Comparison of ENCODE assay signal across 29 mouse cellular contexts in genomic region chr11:87310309-87310708, GRCm38 (mm10). TPM values are rescaled to one million over a fixed set of nuclear protein-coding genes. Genes with fewer than 3 reads are reported as not detected.
DNase-seq lines count a peak whose midpoint lies in the region; ATAC-seq and TF ChIP-seq lines count a peak whose summit lies in the region.
"Had no signal": no experiment of that assay in that cellular context is flagged by ENCODE, and none has a peak within 500 bp of the region (broad histone marks: within the 10 kb centered on the region; RNA-seq: fewer than 3 reads in every experiment).

No protein-coding gene starts in this region.

- H3K4me2 ChIP-seq in heart, embryonic 14.5 days (ENCODE audit: low read length) = 0 out of 2 replicates have a peak overlapping the region, but pooled peaks have one; percentile 11
- H3K4me2 ChIP-seq in liver, embryonic 12.5 days = peak overlapping the region; percentile 8; the same call in 1 of the 2 replicates
- H3K4me2 ChIP-seq in liver, postnatal 0 days (ENCODE audit: low read depth, low read length) = no peak overlapping the region
- H3K4me2 ChIP-seq in forebrain, embryonic 14.5 days (ENCODE audit: low read length) = no peak overlapping the region
- H3K4me2 ChIP-seq: forebrain, embryonic 15.5 days; heart, embryonic 11.5 days; hindbrain, embryonic 12.5 days; intestine, embryonic 15.5 days; limb, embryonic 15.5 days; midbrain, embryonic 12.5 days; neural tube, embryonic 13.5 days; stomach, embryonic 15.5 days had no signal

- H3K79me3 ChIP-seq in C2C12 (ENCODE audit: low read depth) = no peaks in the 10 kb centered on the region

- no peaks in the 10 kb centered on the region for H3K36me3 ChIP-seq in heart, embryonic 14.5 days (ENCODE audit: control insufficient read depth, insufficient read depth, low read length)
- no peaks in the 10 kb centered on the region for H3K36me3 ChIP-seq in liver, embryonic 12.5 days
- no peaks in the 10 kb centered on the region for H3K36me3 ChIP-seq in liver, postnatal 0 days (replicated peaks; ENCODE audit: insufficient read depth, low read length)
- H3K36me3 ChIP-seq in C2C12 (ENCODE audit: control insufficient read depth, insufficient read depth) = no peaks in the 10 kb centered on the region
- no peaks in the 10 kb centered on the region for H3K36me3 ChIP-seq in forebrain, embryonic 14.5 days (ENCODE audit: control insufficient read depth, insufficient read depth, low read length)
- H3K36me3 ChIP-seq: forebrain, embryonic 15.5 days; hindbrain, embryonic 12.5 days; intestine, embryonic 15.5 days; limb, embryonic 10.5 days; limb, embryonic 15.5 days; midbrain, embryonic 12.5 days; neural tube, embryonic 13.5 days; stomach, embryonic 15.5 days had no signal

- no peaks in the 10 kb centered on the region for H3K9me3 ChIP-seq in heart, embryonic 14.5 days (ENCODE audit: control insufficient read depth, low read length)
- no peaks in the 10 kb centered on the region for H3K9me3 ChIP-seq in liver, embryonic 12.5 days (replicated peaks)
- no peaks in the 10 kb centered on the region for H3K9me3 ChIP-seq in liver, postnatal 0 days (ENCODE audit: low read length)
- no peaks in the 10 kb centered on the region for H3K9me3 ChIP-seq in forebrain, embryonic 14.5 days (replicated peaks; ENCODE audit: control insufficient read depth, low read length)
- H3K9me3 ChIP-seq: forebrain, embryonic 15.5 days; hindbrain, embryonic 12.5 days; intestine, embryonic 15.5 days; limb, embryonic 10.5 days; limb, embryonic 15.5 days; megakaryocyte, embryonic 14.5 days; midbrain, embryonic 12.5 days; neural tube, embryonic 13.5 days; stomach, embryonic 15.5 days had no signal

- no peak for TF ChIP-seq POLR2A in embryonic fibroblast, embryonic 13.5 days (IDR thresholded peaks at IDR 0.05; ENCODE audit: low read depth, low read length)

- ATAC-seq in heart, embryonic 14.5 days (ENCODE audit: insufficient number of reproducible peaks, insufficient read depth, low FRiP score, low read depth) = no peak
- ATAC-seq in liver, embryonic 12.5 days = no peak
- ATAC-seq in liver, postnatal 0 days = no peak
- ATAC-seq in forebrain, embryonic 14.5 days = no peak
- ATAC-seq: activated CD4-positive, CD25-positive, alpha-beta regulatory T cell, adult 4 months; CD4-positive, CD25-positive, alpha-beta regulatory T cell, adult 4 months; forebrain, embryonic 15.5 days; hindbrain, postnatal 0 days; intestine, embryonic 15.5 days had no signal

- H3K27me3 ChIP-seq in heart, embryonic 14.5 days (ENCODE audit: control insufficient read depth, insufficient read depth, low read length) = no peaks in the 10 kb centered on the region
- H3K27me3 ChIP-seq in liver, embryonic 12.5 days (replicated peaks) = no peaks in the 10 kb centered on the region
- H3K27me3 ChIP-seq in liver, postnatal 0 days (ENCODE audit: insufficient read depth, low read length) = no peaks in the 10 kb centered on the region
- no peaks in the 10 kb centered on the region for H3K27me3 ChIP-seq in C2C12 (ENCODE audit: control insufficient read depth, insufficient read depth, insufficient read length)
- H3K27me3 ChIP-seq in forebrain, embryonic 14.5 days (replicated peaks; ENCODE audit: control insufficient read depth, insufficient read depth, low read length) = no peaks in the 10 kb centered on the region
- H3K27me3 ChIP-seq: forebrain, embryonic 15.5 days; hindbrain, embryonic 12.5 days; intestine, embryonic 15.5 days; limb, embryonic 15.5 days; midbrain, embryonic 12.5 days; neural tube, embryonic 13.5 days; stomach, embryonic 15.5 days had no signal

- intact Hi-C loops in heart, postnatal 25 days (cut with DNase I) = no loop called here

- H3K79me2 ChIP-seq in C2C12 (ENCODE audit: control insufficient read depth, insufficient read depth) = no peaks in the 10 kb centered on the region

- no peak for TF ChIP-seq EP300 in liver, postnatal 0 days (IDR thresholded peaks at IDR 0.05; ENCODE audit: low read depth)

- DNase-seq in heart, postnatal 25 days (ENCODE audit: low spot score) = no peak
- DNase-seq in liver, postnatal 0 days = no peak
- no peak for DNase-seq in right cerebral cortex, postnatal 4 days
- no peak for DNase-seq in forebrain, embryonic 14.5 days (ENCODE audit: low spot score)
- DNase-seq: adrenal gland, adult 8-10 months; cerebellum, adult 9-10 months; cerebellum, postnatal 36 days; kidney, adult 2 months; kidney, postnatal 4 days; layer of hippocampus, adult 9-11 months; lung, postnatal 4 days; right cerebral cortex, postnatal 14 days had no signal

- H3K9ac ChIP-seq in heart, embryonic 14.5 days (ENCODE audit: low read length) = no peak overlapping the region
- no peak overlapping the region for H3K9ac ChIP-seq in liver, embryonic 12.5 days
- H3K9ac ChIP-seq in liver, postnatal 0 days (replicated peaks) = no peak overlapping the region
- no peak overlapping the region for H3K9ac ChIP-seq in forebrain, embryonic 14.5 days (ENCODE audit: low read length)
- H3K9ac ChIP-seq: forebrain, embryonic 15.5 days; hindbrain, embryonic 12.5 days; intestine, embryonic 15.5 days; limb, embryonic 15.5 days; midbrain, embryonic 12.5 days; neural tube, embryonic 13.5 days; stomach, embryonic 15.5 days had no signal

- peaks cover 8 to 27% of the 10 kb centered on the region in 2 experiments for H3K4me1 ChIP-seq in heart, embryonic 14.5 days (ENCODE audit: control insufficient read depth in 2 of 2, insufficient read depth in 2 of 2, low read length in 2 of 2)
- peaks cover 21% of the 10 kb centered on the region for H3K4me1 ChIP-seq in liver, embryonic 12.5 days
- no peaks in the 10 kb centered on the region for H3K4me1 ChIP-seq in liver, postnatal 0 days (ENCODE audit: insufficient read depth)
- peaks cover 12% of the 10 kb centered on the region for H3K4me1 ChIP-seq in embryonic fibroblast, embryonic 13.5 days (ENCODE audit: control insufficient read depth, insufficient read depth, low read length)
- H3K4me1 ChIP-seq in forebrain, embryonic 14.5 days (ENCODE audit: control insufficient read depth, insufficient read depth, low read length) = no peaks in the 10 kb centered on the region
- H3K4me1 ChIP-seq: hindbrain, embryonic 12.5 days; intestine, embryonic 15.5 days; limb, embryonic 10.5 days; limb, embryonic 15.5 days; midbrain, embryonic 12.5 days; neural tube, embryonic 13.5 days; stomach, embryonic 15.5 days had no signal

- 46% methylated on average over 2 of the region's 2 CpGs for WGBS in heart, embryonic 14.5 days
- WGBS in liver, embryonic 12.5 days (ENCODE audit: insufficient replicate concordance) = 79% methylated on average over 2 of the region's 2 CpGs
- 68% methylated on average over 2 of the region's 2 CpGs for WGBS in liver, postnatal 0 days (ENCODE audit: insufficient replicate concordance)
- WGBS in forebrain, embryonic 14.5 days = 94% methylated on average over 2 of the region's 2 CpGs

- H3ac ChIP-seq in C2C12 (ENCODE audit: control insufficient read depth, insufficient read length, low read depth) = no peak overlapping the region

- H3K27ac ChIP-seq in heart, embryonic 14.5 days (replicated peaks in 1 of 2; ENCODE audit: control insufficient read depth in 1 of 2, insufficient read depth in 1 of 2, low read depth in 2 of 2, low read length in 2 of 2) = peak overlapping the region; percentile 45 to 54; a peak in 3 of 4 replicates
- no peak overlapping the region for H3K27ac ChIP-seq in liver, embryonic 12.5 days
- no peak overlapping the region for H3K27ac ChIP-seq in liver, postnatal 0 days (ENCODE audit: low read depth)
- peak overlapping the region; percentile 4 for H3K27ac ChIP-seq in embryonic fibroblast, embryonic 13.5 days (ENCODE audit: insufficient read depth, low read length)
- H3K27ac ChIP-seq in forebrain, embryonic 14.5 days (ENCODE audit: low read depth, low read length) = no peak overlapping the region
- H3K27ac ChIP-seq: forebrain, embryonic 15.5 days; hindbrain, embryonic 12.5 days; hindbrain, postnatal 0 days; intestine, embryonic 15.5 days; limb, embryonic 10.5 days; limb, embryonic 15.5 days; midbrain, embryonic 12.5 days; neural tube, embryonic 13.5 days; stomach, embryonic 15.5 days had no signal

- TF ChIP-seq CTCF in liver, postnatal 0 days (IDR thresholded peaks at IDR 0.05; ENCODE audit: low read depth) = no peak
- TF ChIP-seq CTCF in C2C12 (IDR thresholded peaks at IDR 0.05; ENCODE audit: control insufficient read depth, insufficient read depth, insufficient read length) = no peak
- TF ChIP-seq CTCF in embryonic fibroblast, embryonic 13.5 days (IDR thresholded peaks at IDR 0.05; ENCODE audit: borderline replicate concordance, insufficient read depth, low read length) = no peak

- no peak overlapping the region for H3K4me3 ChIP-seq in heart, embryonic 14.5 days (ENCODE audit: control insufficient read depth in 1 of 2, insufficient read depth in 1 of 2, low read depth in 1 of 2, low read length in 2 of 2)
- no peak overlapping the region for H3K4me3 ChIP-seq in liver, embryonic 12.5 days
- H3K4me3 ChIP-seq in liver, postnatal 0 days (ENCODE audit: low read depth, low read length) = no peak overlapping the region
- no peak overlapping the region for H3K4me3 ChIP-seq in C2C12 (ENCODE audit: insufficient read depth, poor library complexity, severe bottlenecking)
- H3K4me3 ChIP-seq in embryonic fibroblast, embryonic 13.5 days (ENCODE audit: insufficient read depth, low read length) = no peak overlapping the region
- H3K4me3 ChIP-seq in forebrain, embryonic 14.5 days (ENCODE audit: low read depth, low read length) = no peak overlapping the region
- H3K4me3 ChIP-seq: forebrain, embryonic 15.5 days; hindbrain, embryonic 12.5 days; intestine, embryonic 15.5 days; limb, embryonic 10.5 days; limb, embryonic 15.5 days; megakaryocyte, embryonic 14.5 days; midbrain, embryonic 12.5 days; neural tube, embryonic 13.5 days; stomach, embryonic 15.5 days had no signal

TF ChIP-seq in C2C12, 6 proteins besides CTCF, POLR2A, EP300 and RAD21:
- peak; percentile 79 for TF ChIP-seq FOSL1 (IDR thresholded peaks at IDR 0.05; ENCODE audit: insufficient read depth, low read length, poor library complexity, severe bottlenecking)
- no peak for TF ChIP-seq MAX (IDR thresholded peaks at IDR 0.05)
TF ChIP-seq in C2C12: peak in this region for 1.

RNA-seq across cellular contexts. Expression of gene Ppm1e, which starts 48.5 kb away (rescaled TPM):
- polyA plus RNA-seq in heart, embryonic 14.5 days (2014; fragmentation: Nextera tagmentation; extraction: Ambion mirVana) = 7.1 and 7.8 TPM in 2 replicates
- total RNA-seq in heart, postnatal 25 days (2021) = 10 to 100 TPM in 1 of 2 experiments, 1 to 10 TPM in 1; 8.1 to 10.0 TPM
- 2.9 and 3.4 TPM in 2 replicates for polyA plus RNA-seq in liver, embryonic 12.5 days (2016; fragmentation: Nextera tagmentation; extraction: Ambion mirVana)
- 0.70 and 1.2 TPM in 2 replicates for polyA plus RNA-seq in liver, postnatal 0 days (2015; fragmentation: Nextera tagmentation; extraction: Ambion mirVana)
- 0.59 TPM for polyA plus RNA-seq in C2C12 (2012; fragmentation: generic; extraction: Trizol)
- polyA plus RNA-seq in embryonic fibroblast, embryonic 13.5 days (2011; ENCODE audit: insufficient read length, low read depth, missing spikeins) = 1.4 and 1.6 TPM in 2 replicates
- polyA plus RNA-seq in forebrain, embryonic 14.5 days (2014; fragmentation: Nextera tagmentation; extraction: Ambion mirVana) = 22.3 and 25.1 TPM in 2 replicates

Comparison
In these comparisons a context has a peak if more than half of its experiments do, and no peak if none do; other contexts are left out.
1. H3K4me2 ChIP-seq: peak in heart, embryonic 14.5 days (single experiment) and liver, embryonic 12.5 days (single experiment); none in liver, postnatal 0 days (single experiment) and forebrain, embryonic 14.5 days (single experiment).
2. H3K27ac ChIP-seq: peak in heart, embryonic 14.5 days (2 of 2) and embryonic fibroblast, embryonic 13.5 days (single experiment); none in liver, embryonic 12.5 days (single experiment), liver, postnatal 0 days (single experiment) and forebrain, embryonic 14.5 days (single experiment).